Mouse (Mus musculus): ENCODE data around the gene Xirp1. TPM values are rescaled to one million over a fixed set of nuclear protein-coding genes. Genes with fewer than 3 reads are reported as not detected.

Gene Xirp1
- polyA plus RNA-seq, 1 experiment from 2014 or later: 2.6 TPM

GRCm38 (mm10) chr9:120048495-120048894, 25.1 kb upstream of the Xirp1 start:
- H3K27ac ChIP-seq (replicated peaks): no peak overlapping the region
- 75% methylated on average over 6 of the region's 6 CpGs for WGBS

GRCm38 (mm10) chr9:120043115-120043514, 19.7 kb upstream of the Xirp1 start:
- H3K4me1 ChIP-seq: no peaks in the 10 kb centered on the region
- 78% methylated on average over 7 of the region's 7 CpGs for WGBS
- H3K4me3 ChIP-seq (replicated peaks): no peak overlapping the region
- H3K4me2 ChIP-seq (replicated peaks): no peak overlapping the region
- no peak for ATAC-seq (ENCODE audit: insufficient number of reproducible peaks, low FRiP score, low TSS enrichment, low read depth)
- no peak overlapping the region for H3K9ac ChIP-seq
- no peak overlapping the region for H3K27ac ChIP-seq (replicated peaks)
- no peaks in the 10 kb centered on the region for H3K36me3 ChIP-seq
- H3K27me3 ChIP-seq: no peaks in the 10 kb centered on the region
- no peaks in the 10 kb centered on the region for H3K9me3 ChIP-seq (replicated peaks)

More at GRCm38 (mm10) chr9:120048495-120048894, 25.1 kb upstream of the Xirp1 start:
- H3K36me3 ChIP-seq: no peaks in the 10 kb centered on the region
- no peak overlapping the region for H3K4me3 ChIP-seq (replicated peaks)
- H3K27me3 ChIP-seq: no peaks in the 10 kb centered on the region
- no peak overlapping the region for H3K4me2 ChIP-seq (replicated peaks)
- no peaks in the 10 kb centered on the region for H3K4me1 ChIP-seq
- H3K9ac ChIP-seq: no peak overlapping the region
- no peaks in the 10 kb centered on the region for H3K9me3 ChIP-seq (replicated peaks)
- no peak for ATAC-seq (ENCODE audit: insufficient number of reproducible peaks, low FRiP score, low TSS enrichment, low read depth)

- H3K9ac ChIP-seq: no peak overlapping the region
- H3K4me1 ChIP-seq: no peaks in the 10 kb centered on the region
- H3K27me3 ChIP-seq: no peaks in the 10 kb centered on the region
- H3K36me3 ChIP-seq: no peaks in the 10 kb centered on the region
- no peak overlapping the region for H3K4me3 ChIP-seq (replicated peaks)
- ATAC-seq (ENCODE audit: insufficient number of reproducible peaks, low FRiP score, low TSS enrichment, low read depth): no peak
- no peak overlapping the region for H3K4me2 ChIP-seq (replicated peaks)
- WGBS: 77% methylated on average over 7 of the region's 7 CpGs
- no peak overlapping the region for H3K27ac ChIP-seq (replicated peaks)
- H3K9me3 ChIP-seq (replicated peaks): no peaks in the 10 kb centered on the region
Measured at GRCm38 (mm10) chr9:120037414-120037813, 14.0 kb upstream of the Xirp1 start.

GRCm38 (mm10) chr9:120034375-120034774, 11.0 kb upstream of the Xirp1 start:
- H3K27me3 ChIP-seq: no peaks in the 10 kb centered on the region
- H3K4me1 ChIP-seq: no peaks in the 10 kb centered on the region
- WGBS: 79% methylated on average over 8 of the region's 8 CpGs
- no peak overlapping the region for H3K9ac ChIP-seq
- H3K27ac ChIP-seq (replicated peaks): no peak overlapping the region
- no peak overlapping the region for H3K4me3 ChIP-seq (replicated peaks)
- no peak overlapping the region for H3K4me2 ChIP-seq (replicated peaks)
- ATAC-seq (ENCODE audit: insufficient number of reproducible peaks, low FRiP score, low TSS enrichment, low read depth): no peak
- no peaks in the 10 kb centered on the region for H3K9me3 ChIP-seq (replicated peaks)
- H3K36me3 ChIP-seq: no peaks in the 10 kb centered on the region

DNA sequence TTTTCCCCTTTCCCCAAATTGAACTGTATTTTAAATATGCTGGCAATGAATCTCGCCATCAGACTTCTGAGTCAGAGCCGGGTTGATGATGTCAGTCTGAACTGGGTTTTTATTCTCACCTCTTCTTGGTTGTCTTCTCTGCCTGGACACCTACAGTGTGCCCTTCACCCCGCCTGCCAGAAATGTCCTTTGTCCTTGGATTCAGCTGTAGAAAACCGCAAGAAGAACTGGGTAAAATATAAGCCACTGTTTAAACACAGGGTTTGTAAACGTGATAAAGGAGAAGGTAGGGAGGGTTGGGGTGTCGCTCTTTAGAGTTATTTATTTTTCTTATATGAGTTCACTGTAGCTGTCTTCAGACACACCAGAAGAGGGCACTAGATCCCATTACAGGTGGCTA, 9.3 kb upstream of the Xirp1 start:
- Histone ChIP-seq H3K4me1 (peaks cover under 1% of the 10 kb centered on the region), H3K4me3 (replicated peaks) (no peak overlapping the region), H3K36me3 (no peaks in the 10 kb centered on the region), H3K4me2 (replicated peaks) (no peak overlapping the region), H3K27me3 (no peaks in the 10 kb centered on the region), H3K9me3 (replicated peaks) (no peaks in the 10 kb centered on the region), H3K27ac (replicated peaks) (no peak overlapping the region), H3K9ac (no peak overlapping the region)
- 86% methylated on average over 6 of the region's 6 CpGs for WGBS
- ATAC-seq (ENCODE audit: insufficient number of reproducible peaks, low FRiP score, low TSS enrichment, low read depth): no peak

GRCm38 (mm10) chr9:120030421-120030820, 7.0 kb upstream of the Xirp1 start:
- no peaks in the 10 kb centered on the region for H3K9me3 ChIP-seq (replicated peaks)
- WGBS: 76% methylated on average over 10 of the region's 10 CpGs
- no peak overlapping the region for H3K9ac ChIP-seq
- no peak for ATAC-seq (ENCODE audit: insufficient number of reproducible peaks, low FRiP score, low TSS enrichment, low read depth)
- H3K27me3 ChIP-seq: no peaks in the 10 kb centered on the region
- H3K36me3 ChIP-seq: no peaks in the 10 kb centered on the region
- peaks cover 10% of the 10 kb centered on the region for H3K4me1 ChIP-seq
- H3K27ac ChIP-seq (replicated peaks): no peak overlapping the region
- no peak overlapping the region for H3K4me2 ChIP-seq (replicated peaks)
- no peak overlapping the region for H3K4me3 ChIP-seq (replicated peaks)

DNA sequence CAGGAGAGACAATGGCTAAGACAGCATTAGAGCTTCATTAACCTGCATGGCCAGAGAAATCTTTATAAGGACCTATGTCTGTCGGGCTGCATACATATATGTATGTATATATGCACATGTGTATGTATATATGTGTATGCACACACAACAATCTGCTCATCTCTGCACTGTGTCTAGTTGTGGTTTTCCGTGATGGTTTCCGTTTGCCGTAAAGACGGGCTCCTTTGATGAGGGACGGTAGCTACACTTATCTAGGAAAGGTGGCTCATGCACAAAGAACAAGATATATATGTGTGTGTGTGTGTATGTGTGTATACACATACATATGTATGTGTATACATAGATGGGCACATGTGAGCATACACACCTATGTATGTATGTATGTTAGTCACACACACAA, 6.5 kb upstream of the Xirp1 start:
- Histone ChIP-seq H3K27me3 (no peaks in the 10 kb centered on the region), H3K36me3 (no peaks in the 10 kb centered on the region), H3K4me3 (replicated peaks) (no peak overlapping the region), H3K4me2 (replicated peaks) (no peak overlapping the region), H3K9ac (no peak overlapping the region), H3K4me1 (peaks cover 10% of the 10 kb centered on the region), H3K9me3 (replicated peaks) (no peaks in the 10 kb centered on the region), H3K27ac (replicated peaks) (no peak overlapping the region)
- no peak for ATAC-seq (ENCODE audit: insufficient number of reproducible peaks, low FRiP score, low TSS enrichment, low read depth)
- 89% methylated on average over 6 of the region's 6 CpGs for WGBS

DNA sequence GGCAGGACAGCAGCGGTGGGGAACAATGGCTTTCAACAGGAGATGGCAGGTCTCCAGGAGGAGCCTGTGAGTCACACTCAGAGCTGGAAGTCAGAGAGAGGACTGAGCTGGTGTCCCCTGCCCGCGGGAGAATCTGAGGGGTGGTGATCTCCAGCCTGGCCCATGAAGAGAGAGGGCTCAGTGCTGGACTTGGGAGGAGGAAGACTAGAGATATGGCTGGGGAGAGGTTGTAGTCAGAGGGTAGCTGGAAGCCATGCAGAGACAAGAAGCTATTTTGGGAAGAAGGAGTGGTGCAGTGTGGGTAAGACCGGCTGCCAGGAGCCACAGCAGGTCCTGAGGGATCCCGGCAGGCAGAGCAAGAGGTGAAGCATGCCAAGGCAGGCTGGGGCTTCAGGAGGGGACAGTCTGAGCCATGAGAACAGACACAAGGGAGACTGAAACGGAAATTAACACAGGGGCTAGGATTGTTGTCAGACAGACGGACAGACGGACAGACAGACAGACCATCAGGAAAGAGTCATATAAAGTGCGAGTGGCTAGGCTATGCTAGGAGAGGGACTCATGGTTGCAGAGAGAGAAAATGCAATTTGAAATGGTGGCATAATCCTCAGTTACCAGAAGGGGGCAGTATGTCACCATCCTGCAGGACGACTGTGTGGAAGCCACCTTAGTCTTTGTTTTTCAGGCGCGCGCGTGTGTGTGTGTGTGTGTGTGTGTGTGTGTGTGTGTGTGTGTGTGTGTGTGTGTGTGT, 4.2 kb upstream of the Xirp1 start:
- ATAC-seq (ENCODE audit: insufficient number of reproducible peaks, low FRiP score, low TSS enrichment, low read depth): no peak
- H3K36me3 ChIP-seq: no peaks in the 10 kb centered on the region
- no peak overlapping the region for H3K9ac ChIP-seq
- no peaks in the 10 kb centered on the region for H3K27me3 ChIP-seq
- WGBS: 18% methylated on average over 14 of the region's 14 CpGs
- H3K4me1 ChIP-seq: peaks cover 10% of the 10 kb centered on the region
- H3K4me2 ChIP-seq (replicated peaks): 0 out of 2 replicates have a peak overlapping the region, but pooled peaks have one; percentile 6
- H3K9me3 ChIP-seq (replicated peaks): no peaks in the 10 kb centered on the region
- peak overlapping the region; percentile 36; the same call in 1 of the 2 replicates for H3K27ac ChIP-seq (replicated peaks)
- H3K4me3 ChIP-seq (replicated peaks): no peak overlapping the region

GRCm38 (mm10) chr9:120024625-120025024, 1.2 kb upstream of the Xirp1 start:
- no peak overlapping the region for H3K4me2 ChIP-seq (replicated peaks)
- H3K4me1 ChIP-seq: peaks cover 15% of the 10 kb centered on the region

GRCm38 (mm10) chr9:120024171-120024570, 773 bp upstream of the Xirp1 start:
- ATAC-seq (ENCODE audit: insufficient number of reproducible peaks, low FRiP score, low TSS enrichment, low read depth): no peak
- WGBS: 75% methylated on average over 10 of the region's 10 CpGs
- H3K27me3 ChIP-seq: no peaks in the 10 kb centered on the region

More at GRCm38 (mm10) chr9:120024625-120025024, 1.2 kb upstream of the Xirp1 start:
- Histone ChIP-seq H3K9ac (no peak overlapping the region), H3K27me3 (no peaks in the 10 kb centered on the region), H3K36me3 (no peaks in the 10 kb centered on the region), H3K4me3 (replicated peaks) (no peak overlapping the region), H3K9me3 (replicated peaks) (no peaks in the 10 kb centered on the region), H3K27ac (replicated peaks) (no peak overlapping the region)
- ATAC-seq (ENCODE audit: insufficient number of reproducible peaks, low FRiP score, low TSS enrichment, low read depth): no peak
- 75% methylated on average over 5 of the region's 5 CpGs for WGBS

GRCm38 (mm10) chr9:120021164-120021563, 2.2 kb downstream of the Xirp1 start:
- no peak for ATAC-seq (ENCODE audit: insufficient number of reproducible peaks, low FRiP score, low TSS enrichment, low read depth)
- Histone ChIP-seq H3K36me3 (no peaks in the 10 kb centered on the region), H3K27me3 (no peaks in the 10 kb centered on the region), H3K4me3 (replicated peaks) (no peak overlapping the region), H3K9me3 (replicated peaks) (no peaks in the 10 kb centered on the region), H3K4me1 (peaks cover 5% of the 10 kb centered on the region; the same call in 1 of the 2 replicates), H3K27ac (replicated peaks) (peak overlapping the region; percentile 17; the same call in 1 of the 2 replicates), H3K4me2 (replicated peaks) (no peak overlapping the region), H3K9ac (no peak overlapping the region)
- 36% methylated on average over 5 of the region's 5 CpGs for WGBS

More at GRCm38 (mm10) chr9:120024171-120024570, 773 bp upstream of the Xirp1 start:
- Histone ChIP-seq H3K4me1 (peaks cover 15% of the 10 kb centered on the region), H3K36me3 (no peaks in the 10 kb centered on the region), H3K4me3 (replicated peaks) (no peak overlapping the region), H3K9me3 (replicated peaks) (no peaks in the 10 kb centered on the region), H3K9ac (no peak overlapping the region), H3K4me2 (replicated peaks) (no peak overlapping the region), H3K27ac (replicated peaks) (no peak overlapping the region)

Measured in embryonic facial prominence, embryonic 15.5 days (tissue).